Mouse (Mus musculus): ENCODE results near the gene Pigl. TPM values are rescaled to one million over a fixed set of nuclear protein-coding genes. Genes with fewer than 3 reads are reported as not detected.

The Pigl gene
- 3.3 TPM for polyA plus RNA-seq (2014; fragmentation: Illumina TruSeq; extraction: RNeasy Lipid Tissue Mini Kit (QIAGEN cat#74804))

GRCm38 (mm10) chr11:62458276-62458724 is at the start of gene Pigl, which contains the start of gene Ncor1:
Gene Pigl (plus strand): TSS chr11:62458460.
Gene Ncor1 (minus strand): TSS chr11:62458541.

GRCm38 (mm10) chr11:62539089-62539890 is 81.0 kb downstream of the Pigl start, which contains the start of gene Cenpv:
Gene Cenpv (minus strand): TSS chr11:62539261.

GRCm38 (mm10) chr11:62550727-62551225 is 92.5 kb downstream of the Pigl start, which contains the start of gene Ubb:
Gene Ubb (plus strand): TSS chr11:62551171.

Other genes with a start within 250 kb of the Pigl start
- 1.8 TPM for gene Adora2b, start 209.5 kb upstream of the Pigl start, polyA plus RNA-seq (2014; fragmentation: Illumina TruSeq; extraction: RNeasy Lipid Tissue Mini Kit (QIAGEN cat#74804))
- 4.7 TPM for gene Zswim7, start 177.1 kb upstream of the Pigl start, polyA plus RNA-seq (2014; fragmentation: Illumina TruSeq; extraction: RNeasy Lipid Tissue Mini Kit (QIAGEN cat#74804))
- gene Ttc19, start 177.0 kb upstream of the Pigl start, polyA plus RNA-seq (2014; fragmentation: Illumina TruSeq; extraction: RNeasy Lipid Tissue Mini Kit (QIAGEN cat#74804)): 91.2 TPM
- gene Ncor1, start 81 bp downstream of the Pigl start, polyA plus RNA-seq (2014; fragmentation: Illumina TruSeq; extraction: RNeasy Lipid Tissue Mini Kit (QIAGEN cat#74804)): 382 TPM
- 25.1 TPM for gene Cenpv, start 80.8 kb downstream of the Pigl start, polyA plus RNA-seq (2014; fragmentation: Illumina TruSeq; extraction: RNeasy Lipid Tissue Mini Kit (QIAGEN cat#74804))
- gene Ubb, start 92.7 kb downstream of the Pigl start, polyA plus RNA-seq (2014; fragmentation: Illumina TruSeq; extraction: RNeasy Lipid Tissue Mini Kit (QIAGEN cat#74804)): 32.7 TPM
- 0.26 TPM for gene Trpv2, start 116.0 kb downstream of the Pigl start, polyA plus RNA-seq (2014; fragmentation: Illumina TruSeq; extraction: RNeasy Lipid Tissue Mini Kit (QIAGEN cat#74804))
- gene Lrrc75a, start 190.1 kb downstream of the Pigl start, polyA plus RNA-seq (2014; fragmentation: Illumina TruSeq; extraction: RNeasy Lipid Tissue Mini Kit (QIAGEN cat#74804)): 30.0 TPM
- 27.8 TPM for gene Mmgt2, start 190.2 kb downstream of the Pigl start, polyA plus RNA-seq (2014; fragmentation: Illumina TruSeq; extraction: RNeasy Lipid Tissue Mini Kit (QIAGEN cat#74804))

Data from ovary, adult 10 weeks (tissue).